Mouse (Mus musculus): ENCODE data around the gene Stn1. TPM values are rescaled to one million over a fixed set of nuclear protein-coding genes. Genes with fewer than 3 reads are reported as not detected.
A peak's percentile ranks its signal among the peaks of the same experiment; 100 is the strongest.

Gene Stn1
- polyA plus RNA-seq, 2 experiments = 39.1 to 53.6 TPM

- ATAC-seq (ENCODE audit: low FRiP score, low read depth) (no peak), DNase-seq (ENCODE audit: low spot score) (no peak)
- H3K9ac ChIP-seq (ENCODE audit: low read depth, low read length, severe bottlenecking) = no peak overlapping the region
- H3K9me3 ChIP-seq (ENCODE audit: control insufficient read depth, low read length) = no peaks in the 10 kb centered on the region
- no peaks in the 10 kb centered on the region for H3K36me3 ChIP-seq (ENCODE audit: control insufficient read depth, insufficient read depth, low read length)
- no peak for TF ChIP-seq POLR2A (IDR thresholded peaks at IDR 0.05; ENCODE audit: borderline replicate concordance, extremely low read depth, insufficient read depth, insufficient read length)
- no peak overlapping the region for H3K27ac ChIP-seq (replicated peaks; ENCODE audit: low read depth, low read length)
- WGBS = 74% methylated on average over 5 of the region's 5 CpGs
- H3K4me3 ChIP-seq (replicated peaks; ENCODE audit: low read length) = no peak overlapping the region
- no peaks in the 10 kb centered on the region for H3K27me3 ChIP-seq (ENCODE audit: control insufficient read depth, insufficient read depth, low read length)
- no peaks in the 10 kb centered on the region for H3K4me1 ChIP-seq (ENCODE audit: control insufficient read depth, insufficient read depth, low read length)
- H3K4me2 ChIP-seq (replicated peaks; ENCODE audit: low read depth, low read length, severe bottlenecking) = no peak overlapping the region
Measured at GRCm38 (mm10) chr19:47559145-47559544, 21.8 kb upstream of the Stn1 start.

GRCm38 (mm10) chr19:47549584-47549983, 12.3 kb upstream of the Stn1 start:
- H3K4me3 ChIP-seq (replicated peaks; ENCODE audit: low read length) = no peak overlapping the region
- no peaks in the 10 kb centered on the region for H3K9me3 ChIP-seq (ENCODE audit: control insufficient read depth, low read length)
- no peak for ATAC-seq (ENCODE audit: low FRiP score, low read depth)
- no peak overlapping the region for H3K4me2 ChIP-seq (replicated peaks; ENCODE audit: low read depth, low read length, severe bottlenecking)
- DNase-seq (ENCODE audit: low spot score) = no peak
- H3K27ac ChIP-seq (replicated peaks; ENCODE audit: low read depth, low read length) = no peak overlapping the region
- H3K27me3 ChIP-seq (ENCODE audit: control insufficient read depth, insufficient read depth, low read length) = no peaks in the 10 kb centered on the region
- WGBS = 78% methylated on average over 4 of the region's 4 CpGs
- no peak for TF ChIP-seq POLR2A (IDR thresholded peaks at IDR 0.05; ENCODE audit: borderline replicate concordance, extremely low read depth, insufficient read depth, insufficient read length)
- H3K4me1 ChIP-seq (ENCODE audit: control insufficient read depth, insufficient read depth, low read length) = no peaks in the 10 kb centered on the region
- no peaks in the 10 kb centered on the region for H3K36me3 ChIP-seq (ENCODE audit: control insufficient read depth, insufficient read depth, low read length)
- no peak overlapping the region for H3K9ac ChIP-seq (ENCODE audit: low read depth, low read length, severe bottlenecking)

- Histone ChIP-seq H3K4me3 (replicated peaks; ENCODE audit: low read length) (no peak overlapping the region), H3K4me1 (ENCODE audit: control insufficient read depth, insufficient read depth, low read length) (no peaks in the 10 kb centered on the region), H3K27ac (replicated peaks; ENCODE audit: low read depth, low read length) (no peak overlapping the region), H3K27me3 (ENCODE audit: control insufficient read depth, insufficient read depth, low read length) (no peaks in the 10 kb centered on the region), H3K9me3 (ENCODE audit: control insufficient read depth, low read length) (no peaks in the 10 kb centered on the region), H3K36me3 (ENCODE audit: control insufficient read depth, insufficient read depth, low read length) (no peaks in the 10 kb centered on the region), H3K4me2 (replicated peaks; ENCODE audit: low read depth, low read length, severe bottlenecking) (no peak overlapping the region), H3K9ac (ENCODE audit: low read depth, low read length, severe bottlenecking) (no peak overlapping the region)
- WGBS = 59% methylated on average over 9 of the region's 9 CpGs
- DNase-seq (ENCODE audit: low spot score) = no peak
- no peak for TF ChIP-seq POLR2A (IDR thresholded peaks at IDR 0.05; ENCODE audit: borderline replicate concordance, extremely low read depth, insufficient read depth, insufficient read length)
- ATAC-seq (ENCODE audit: low FRiP score, low read depth) = no peak
Measured at GRCm38 (mm10) chr19:47549174-47549573, 11.9 kb upstream of the Stn1 start.

DNA sequence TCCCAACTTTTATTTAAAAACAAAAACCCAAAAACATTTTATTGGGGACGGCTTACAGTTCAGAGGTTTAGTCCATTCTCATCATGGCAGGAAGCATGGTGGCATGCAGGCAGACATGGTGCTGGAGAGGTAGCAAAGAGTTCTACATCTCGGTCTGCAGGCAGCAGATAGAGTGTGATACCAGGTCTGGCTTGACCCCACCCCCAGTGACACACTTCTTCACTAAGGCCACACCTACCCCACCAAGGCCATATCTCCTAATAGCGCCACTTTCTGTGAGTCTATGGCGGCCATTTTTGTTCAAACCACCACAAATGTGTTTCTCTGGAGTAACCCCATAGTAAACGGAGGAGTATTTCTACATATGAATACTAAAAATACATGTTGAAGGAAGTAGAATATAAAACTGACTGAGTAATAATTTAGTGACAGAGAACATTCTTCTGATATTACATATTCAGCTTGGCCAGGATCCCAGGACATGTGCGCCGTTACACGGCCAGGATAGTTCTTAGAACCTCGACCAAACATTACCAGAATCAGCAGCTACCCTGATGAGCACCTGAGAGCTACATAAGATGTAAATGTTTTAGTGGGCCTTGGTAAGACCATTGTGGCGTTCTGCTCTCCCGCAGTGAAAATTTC, 11.2 kb upstream of the Stn1 start:
- ATAC-seq (ENCODE audit: low FRiP score, low read depth) (no peak), DNase-seq (ENCODE audit: low spot score) (peak; percentile 14)
- Histone ChIP-seq H3K27me3 (ENCODE audit: control insufficient read depth, insufficient read depth, low read length) (no peaks in the 10 kb centered on the region), H3K4me1 (ENCODE audit: control insufficient read depth, insufficient read depth, low read length) (no peaks in the 10 kb centered on the region), H3K4me2 (replicated peaks; ENCODE audit: low read depth, low read length, severe bottlenecking) (no peak overlapping the region), H3K36me3 (ENCODE audit: control insufficient read depth, insufficient read depth, low read length) (no peaks in the 10 kb centered on the region), H3K4me3 (replicated peaks; ENCODE audit: low read length) (no peak overlapping the region), H3K9me3 (ENCODE audit: control insufficient read depth, low read length) (no peaks in the 10 kb centered on the region), H3K9ac (ENCODE audit: low read depth, low read length, severe bottlenecking) (no peak overlapping the region), H3K27ac (replicated peaks; ENCODE audit: low read depth, low read length) (no peak overlapping the region)
- no peak for TF ChIP-seq POLR2A (IDR thresholded peaks at IDR 0.05; ENCODE audit: borderline replicate concordance, extremely low read depth, insufficient read depth, insufficient read length)
- 81% methylated on average over 11 of the region's 11 CpGs for WGBS

DNA sequence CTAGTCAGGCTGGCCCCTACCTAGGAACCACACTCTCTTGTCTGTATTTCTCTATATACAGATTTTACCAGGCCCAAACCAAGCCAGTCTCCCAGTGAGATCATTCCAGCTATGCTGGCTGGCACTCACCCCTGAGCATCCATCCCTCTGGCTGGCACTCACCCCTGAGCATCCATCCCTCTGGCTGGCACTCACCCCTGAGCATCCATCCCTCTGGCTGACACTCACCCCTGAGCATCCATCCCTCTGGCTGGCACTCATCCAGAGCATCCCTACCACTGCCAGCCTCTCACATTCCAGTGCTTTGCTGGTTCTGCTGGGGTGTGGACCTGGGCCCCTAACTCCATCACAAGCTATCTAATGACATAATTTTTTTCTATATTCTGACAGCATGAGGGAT, 8.2 kb upstream of the Stn1 start:
- Histone ChIP-seq H3K4me3 (replicated peaks; ENCODE audit: low read length) (no peak overlapping the region), H3K36me3 (ENCODE audit: control insufficient read depth, insufficient read depth, low read length) (no peaks in the 10 kb centered on the region), H3K27ac (replicated peaks; ENCODE audit: low read depth, low read length) (no peak overlapping the region), H3K9ac (ENCODE audit: low read depth, low read length, severe bottlenecking) (no peak overlapping the region), H3K9me3 (ENCODE audit: control insufficient read depth, low read length) (no peaks in the 10 kb centered on the region), H3K4me2 (replicated peaks; ENCODE audit: low read depth, low read length, severe bottlenecking) (no peak overlapping the region), H3K4me1 (ENCODE audit: control insufficient read depth, insufficient read depth, low read length) (no peaks in the 10 kb centered on the region), H3K27me3 (ENCODE audit: control insufficient read depth, insufficient read depth, low read length) (no peaks in the 10 kb centered on the region)
- DNase-seq (ENCODE audit: low spot score) (no peak), ATAC-seq (ENCODE audit: low FRiP score, low read depth) (no peak)
- no peak for TF ChIP-seq POLR2A (IDR thresholded peaks at IDR 0.05; ENCODE audit: borderline replicate concordance, extremely low read depth, insufficient read depth, insufficient read length)

GRCm38 (mm10) chr19:47545055-47545454, 7.7 kb upstream of the Stn1 start:
- Histone ChIP-seq H3K27ac (replicated peaks; ENCODE audit: low read depth, low read length) (no peak overlapping the region), H3K36me3 (ENCODE audit: control insufficient read depth, insufficient read depth, low read length) (no peaks in the 10 kb centered on the region), H3K4me2 (replicated peaks; ENCODE audit: low read depth, low read length, severe bottlenecking) (no peak overlapping the region), H3K27me3 (ENCODE audit: control insufficient read depth, insufficient read depth, low read length) (no peaks in the 10 kb centered on the region), H3K4me1 (ENCODE audit: control insufficient read depth, insufficient read depth, low read length) (no peaks in the 10 kb centered on the region), H3K9ac (ENCODE audit: low read depth, low read length, severe bottlenecking) (no peak overlapping the region), H3K4me3 (replicated peaks; ENCODE audit: low read length) (no peak overlapping the region), H3K9me3 (ENCODE audit: control insufficient read depth, low read length) (no peaks in the 10 kb centered on the region)
- 21% methylated on average over 3 of the region's 3 CpGs for WGBS
- TF ChIP-seq POLR2A (IDR thresholded peaks at IDR 0.05; ENCODE audit: borderline replicate concordance, extremely low read depth, insufficient read depth, insufficient read length) = no peak
- ATAC-seq (ENCODE audit: low FRiP score, low read depth) (no peak), DNase-seq (ENCODE audit: low spot score) (no peak)
